Mouse (Mus musculus): ENCODE data around the gene Scamp3.
A peak's percentile ranks its signal among the peaks of the same experiment; 100 is the strongest.
"Not testable (repeated sequence)": the region's sequence is repeated elsewhere in the genome, so short reads cannot be mapped to it uniquely, and the experiment has no call there.

The Scamp3 gene

GRCm38 (mm10) chr3:89177242-89178106 lies at the start of gene Scamp3:
Gene Scamp3, plus strand, starts transcription at chr3:89177473.
- DNase-seq, result peak; percentile 89

GRCm38 (mm10) chr3:89129908-89130307 lies 47.4 kb upstream of the Scamp3 start:
- DNase-seq, result no peak

GRCm38 (mm10) chr3:89131816-89132215 lies 45.5 kb upstream of the Scamp3 start:
- no peak for DNase-seq

- DNase-seq, result peak; percentile 28
Measured at GRCm38 (mm10) chr3:89132285-89133062, 44.8 kb upstream of the Scamp3 start.

- no peak for DNase-seq
Measured at GRCm38 (mm10) chr3:89133063-89133450, 44.2 kb upstream of the Scamp3 start.

- DNase-seq, result no peak
Measured at GRCm38 (mm10) chr3:89133752-89134151, 43.5 kb upstream of the Scamp3 start.

- no peak for DNase-seq
Measured at GRCm38 (mm10) chr3:89135958-89136357, 41.3 kb upstream of the Scamp3 start, which contains the start of gene Pklr. Gene Pklr, plus strand, starts transcription at chr3:89136142.

GRCm38 (mm10) chr3:89136365-89136764 lies 40.9 kb upstream of the Scamp3 start:
- DNase-seq, result no peak

GRCm38 (mm10) chr3:89144821-89145220 lies 32.5 kb upstream of the Scamp3 start:
- DNase-seq, result no peak

GRCm38 (mm10) chr3:89145566-89145965 lies 31.7 kb upstream of the Scamp3 start:
- DNase-seq, result no peak

GRCm38 (mm10) chr3:89147101-89147978 lies 29.9 kb upstream of the Scamp3 start:
- DNase-seq, result peak; percentile 35

- no peak for DNase-seq
Measured at GRCm38 (mm10) chr3:89147979-89148311, 29.3 kb upstream of the Scamp3 start.

- DNase-seq, result no peak
Measured at GRCm38 (mm10) chr3:89148567-89148966, 28.7 kb upstream of the Scamp3 start.

GRCm38 (mm10) chr3:89152084-89152835 lies 25.0 kb upstream of the Scamp3 start:
- no peak for DNase-seq

- DNase-seq, result no peak
Measured at GRCm38 (mm10) chr3:89156951-89157350, 20.3 kb upstream of the Scamp3 start.

GRCm38 (mm10) chr3:89158651-89159050 lies 18.6 kb upstream of the Scamp3 start:
- DNase-seq, result no peak

- peak; percentile 79 for DNase-seq
Measured at GRCm38 (mm10) chr3:89159211-89159610, 18.1 kb upstream of the Scamp3 start.

- DNase-seq, result peak; percentile 69
Measured at GRCm38 (mm10) chr3:89159616-89160344, 17.5 kb upstream of the Scamp3 start, which contains the start of gene Hcn3. Gene Hcn3, minus strand, starts transcription at chr3:89160196.

GRCm38 (mm10) chr3:89161207-89161606 lies 16.1 kb upstream of the Scamp3 start:
- not testable (repeated sequence) for DNase-seq

GRCm38 (mm10) chr3:89161786-89162185 lies 15.5 kb upstream of the Scamp3 start:
- no peak for DNase-seq

GRCm38 (mm10) chr3:89163123-89163522 lies 14.2 kb upstream of the Scamp3 start:
- no peak for DNase-seq

All from lung, postnatal 10 days (tissue).